Mouse (Mus musculus): ENCODE data around the gene Arhgap20. TPM values are rescaled to one million over a fixed set of nuclear protein-coding genes. Genes with fewer than 3 reads are reported as not detected.
A peak's percentile ranks its signal among the peaks of the same experiment; 100 is the strongest.

Arhgap20 gene
- polyA plus RNA-seq, 1 experiment from 2014 or later: 2.8 TPM

- ATAC-seq (ENCODE audit: insufficient number of reproducible peaks, insufficient read depth, low FRiP score, low TSS enrichment, low read depth): peak; percentile 53; the same call in 1 of the 2 replicates
Observed at GRCm38 (mm10) chr9:51765417-51766174, 459 bp downstream of the Arhgap20 start.

GRCm38 (mm10) chr9:51766175-51767062 lies 1.3 kb downstream of the Arhgap20 start:
- under 1% methylated on average over 21 of the region's 29 CpGs for WGBS
- ATAC-seq (ENCODE audit: insufficient number of reproducible peaks, insufficient read depth, low FRiP score, low TSS enrichment, low read depth): 0 out of 2 replicates have a peak, but pooled peaks have one; percentile 38
- no peaks in the 10 kb centered on the region for H3K9me3 ChIP-seq
- H3K4me2 ChIP-seq: peak overlapping the region; percentile 91
- H3K27ac ChIP-seq: no peak overlapping the region
- H3K27me3 ChIP-seq: peaks cover 56% of the 10 kb centered on the region
- peak overlapping the region; percentile 70 for H3K4me3 ChIP-seq (replicated peaks)
- H3K9ac ChIP-seq (replicated peaks): peak overlapping the region; percentile 70; the same call in 1 of the 2 replicates
- no peaks in the 10 kb centered on the region for H3K36me3 ChIP-seq
- peaks cover 27% of the 10 kb centered on the region for H3K4me1 ChIP-seq (replicated peaks)

More at GRCm38 (mm10) chr9:51765417-51766174, 459 bp downstream of the Arhgap20 start:
- Histone ChIP-seq H3K27ac (no peak overlapping the region), H3K4me1 (replicated peaks) (peaks cover 27% of the 10 kb centered on the region), H3K4me3 (replicated peaks) (peak overlapping the region; percentile 70), H3K36me3 (no peaks in the 10 kb centered on the region), H3K27me3 (peaks cover 63% of the 10 kb centered on the region), H3K9me3 (no peaks in the 10 kb centered on the region), H3K4me2 (peak overlapping the region; percentile 91), H3K9ac (replicated peaks) (peak overlapping the region; percentile 70)
- under 1% methylated on average over 49 of the region's 58 CpGs for WGBS

GRCm38 (mm10) chr9:51774201-51774600 lies 9.1 kb downstream of the Arhgap20 start:
- no peak overlapping the region for H3K4me2 ChIP-seq
- no peak overlapping the region for H3K9ac ChIP-seq (replicated peaks)
- WGBS: 88% methylated on average over 3 of the region's 3 CpGs
- no peaks in the 10 kb centered on the region for H3K27me3 ChIP-seq
- H3K27ac ChIP-seq: no peak overlapping the region
- ATAC-seq (ENCODE audit: insufficient number of reproducible peaks, insufficient read depth, low FRiP score, low TSS enrichment, low read depth): no peak
- no peaks in the 10 kb centered on the region for H3K9me3 ChIP-seq
- no peaks in the 10 kb centered on the region for H3K4me1 ChIP-seq (replicated peaks)
- H3K36me3 ChIP-seq: no peaks in the 10 kb centered on the region
- no peak overlapping the region for H3K4me3 ChIP-seq (replicated peaks)

GRCm38 (mm10) chr9:51776459-51776858 lies 11.3 kb downstream of the Arhgap20 start:
- H3K4me1 ChIP-seq (replicated peaks): no peaks in the 10 kb centered on the region
- 73% methylated on average over 2 of the region's 2 CpGs for WGBS

GRCm38 (mm10) chr9:51777180-51777579 lies 12.0 kb downstream of the Arhgap20 start:
- Histone ChIP-seq H3K36me3 (no peaks in the 10 kb centered on the region), H3K27ac (no peak overlapping the region), H3K4me3 (replicated peaks) (no peak overlapping the region), H3K4me1 (replicated peaks) (no peaks in the 10 kb centered on the region), H3K9me3 (no peaks in the 10 kb centered on the region), H3K4me2 (no peak overlapping the region), H3K27me3 (no peaks in the 10 kb centered on the region), H3K9ac (replicated peaks) (no peak overlapping the region)
- no peak for ATAC-seq (ENCODE audit: insufficient number of reproducible peaks, insufficient read depth, low FRiP score, low TSS enrichment, low read depth)
- WGBS: 6% methylated on average over 1 of the region's 1 CpGs

More at GRCm38 (mm10) chr9:51776459-51776858, 11.3 kb downstream of the Arhgap20 start:
- no peak overlapping the region for H3K4me3 ChIP-seq (replicated peaks)
- no peaks in the 10 kb centered on the region for H3K27me3 ChIP-seq
- no peaks in the 10 kb centered on the region for H3K36me3 ChIP-seq
- H3K4me2 ChIP-seq: no peak overlapping the region
- H3K27ac ChIP-seq: no peak overlapping the region
- H3K9me3 ChIP-seq: no peaks in the 10 kb centered on the region
- no peak overlapping the region for H3K9ac ChIP-seq (replicated peaks)
- no peak for ATAC-seq (ENCODE audit: insufficient number of reproducible peaks, insufficient read depth, low FRiP score, low TSS enrichment, low read depth)

- Histone ChIP-seq H3K9me3 (no peaks in the 10 kb centered on the region), H3K4me2 (no peak overlapping the region), H3K36me3 (no peaks in the 10 kb centered on the region), H3K27me3 (no peaks in the 10 kb centered on the region), H3K4me3 (replicated peaks) (no peak overlapping the region), H3K4me1 (replicated peaks) (no peaks in the 10 kb centered on the region), H3K27ac (no peak overlapping the region), H3K9ac (replicated peaks) (no peak overlapping the region)
- WGBS: 88% methylated on average over 5 of the region's 5 CpGs
- ATAC-seq (ENCODE audit: insufficient number of reproducible peaks, insufficient read depth, low FRiP score, low TSS enrichment, low read depth): no peak
Observed at GRCm38 (mm10) chr9:51779232-51779631, 14.1 kb downstream of the Arhgap20 start.

- no peak for ATAC-seq (ENCODE audit: insufficient number of reproducible peaks, insufficient read depth, low FRiP score, low TSS enrichment, low read depth)
- Histone ChIP-seq H3K9ac (replicated peaks) (no peak overlapping the region), H3K27ac (no peak overlapping the region), H3K9me3 (no peaks in the 10 kb centered on the region; the same call in 1 of the 2 replicates), H3K36me3 (no peaks in the 10 kb centered on the region), H3K27me3 (no peaks in the 10 kb centered on the region), H3K4me2 (no peak overlapping the region), H3K4me1 (replicated peaks) (no peaks in the 10 kb centered on the region), H3K4me3 (replicated peaks) (no peak overlapping the region)
- 89% methylated on average over 7 of the region's 7 CpGs for WGBS
Observed at GRCm38 (mm10) chr9:51781092-51781491, 16.0 kb downstream of the Arhgap20 start.

- no peak for ATAC-seq (ENCODE audit: insufficient number of reproducible peaks, insufficient read depth, low FRiP score, low TSS enrichment, low read depth)
- H3K27ac ChIP-seq: no peak overlapping the region
- H3K4me1 ChIP-seq (replicated peaks): no peaks in the 10 kb centered on the region
- H3K9ac ChIP-seq (replicated peaks): no peak overlapping the region
- no peak overlapping the region for H3K4me2 ChIP-seq
- H3K9me3 ChIP-seq: no peaks in the 10 kb centered on the region; the same call in 1 of the 2 replicates
- no peak overlapping the region for H3K4me3 ChIP-seq (replicated peaks)
- WGBS: 49% methylated on average over 6 of the region's 6 CpGs
- no peaks in the 10 kb centered on the region for H3K27me3 ChIP-seq
- H3K36me3 ChIP-seq: no peaks in the 10 kb centered on the region
Observed at GRCm38 (mm10) chr9:51787380-51787779, 22.2 kb downstream of the Arhgap20 start.

- ATAC-seq (ENCODE audit: insufficient number of reproducible peaks, insufficient read depth, low FRiP score, low TSS enrichment, low read depth): no peak
- Histone ChIP-seq H3K9ac (replicated peaks) (no peak overlapping the region), H3K9me3 (no peaks in the 10 kb centered on the region; the same call in 1 of the 2 replicates), H3K4me1 (replicated peaks) (no peaks in the 10 kb centered on the region), H3K27me3 (no peaks in the 10 kb centered on the region), H3K4me3 (replicated peaks) (no peak overlapping the region), H3K36me3 (no peaks in the 10 kb centered on the region), H3K4me2 (no peak overlapping the region), H3K27ac (no peak overlapping the region)
- WGBS: 67% methylated on average over 1 of the region's 1 CpGs
Observed at GRCm38 (mm10) chr9:51788466-51788865, 23.3 kb downstream of the Arhgap20 start.

GRCm38 (mm10) chr9:51795206-51795605 lies 30.1 kb downstream of the Arhgap20 start:
- Histone ChIP-seq H3K9me3 (no peaks in the 10 kb centered on the region), H3K27ac (no peak overlapping the region), H3K4me3 (replicated peaks) (no peak overlapping the region), H3K27me3 (no peaks in the 10 kb centered on the region), H3K4me1 (replicated peaks) (no peaks in the 10 kb centered on the region), H3K4me2 (no peak overlapping the region), H3K9ac (replicated peaks) (no peak overlapping the region), H3K36me3 (no peaks in the 10 kb centered on the region)
- 76% methylated on average over 6 of the region's 6 CpGs for WGBS
- ATAC-seq (ENCODE audit: insufficient number of reproducible peaks, insufficient read depth, low FRiP score, low TSS enrichment, low read depth): no peak

GRCm38 (mm10) chr9:51798251-51798650 lies 33.1 kb downstream of the Arhgap20 start:
- Histone ChIP-seq H3K4me2 (no peak overlapping the region), H3K9me3 (no peaks in the 10 kb centered on the region), H3K4me3 (replicated peaks) (no peak overlapping the region), H3K36me3 (no peaks in the 10 kb centered on the region), H3K9ac (replicated peaks) (no peak overlapping the region), H3K27me3 (no peaks in the 10 kb centered on the region), H3K27ac (no peak overlapping the region), H3K4me1 (replicated peaks) (no peaks in the 10 kb centered on the region)
- no peak for ATAC-seq (ENCODE audit: insufficient number of reproducible peaks, insufficient read depth, low FRiP score, low TSS enrichment, low read depth)
- WGBS: 90% methylated on average over 5 of the region's 5 CpGs

All from limb, embryonic 12.5 days (tissue).